Mouse (Mus musculus) neural tube, postnatal 0 days (tissue): ENCODE results near the gene B430218F22Rik. TPM values are rescaled to one million over a fixed set of nuclear protein-coding genes. Genes with fewer than 3 reads are reported as not detected.

Experiments
- polyA plus RNA-seq: library from polyadenylated mRNA; unstranded; fragments of >200 nt; fragmentation: Nextera tagmentation; extraction: Ambion mirVana; gene quantifications from 2 replicates; pipeline ENCODE4 v1.2.1, GENCODE M21; 2015

Gene B430218F22Rik
- 1.8 and 2.0 TPM in 2 replicates for polyA plus RNA-seq

DNA sequence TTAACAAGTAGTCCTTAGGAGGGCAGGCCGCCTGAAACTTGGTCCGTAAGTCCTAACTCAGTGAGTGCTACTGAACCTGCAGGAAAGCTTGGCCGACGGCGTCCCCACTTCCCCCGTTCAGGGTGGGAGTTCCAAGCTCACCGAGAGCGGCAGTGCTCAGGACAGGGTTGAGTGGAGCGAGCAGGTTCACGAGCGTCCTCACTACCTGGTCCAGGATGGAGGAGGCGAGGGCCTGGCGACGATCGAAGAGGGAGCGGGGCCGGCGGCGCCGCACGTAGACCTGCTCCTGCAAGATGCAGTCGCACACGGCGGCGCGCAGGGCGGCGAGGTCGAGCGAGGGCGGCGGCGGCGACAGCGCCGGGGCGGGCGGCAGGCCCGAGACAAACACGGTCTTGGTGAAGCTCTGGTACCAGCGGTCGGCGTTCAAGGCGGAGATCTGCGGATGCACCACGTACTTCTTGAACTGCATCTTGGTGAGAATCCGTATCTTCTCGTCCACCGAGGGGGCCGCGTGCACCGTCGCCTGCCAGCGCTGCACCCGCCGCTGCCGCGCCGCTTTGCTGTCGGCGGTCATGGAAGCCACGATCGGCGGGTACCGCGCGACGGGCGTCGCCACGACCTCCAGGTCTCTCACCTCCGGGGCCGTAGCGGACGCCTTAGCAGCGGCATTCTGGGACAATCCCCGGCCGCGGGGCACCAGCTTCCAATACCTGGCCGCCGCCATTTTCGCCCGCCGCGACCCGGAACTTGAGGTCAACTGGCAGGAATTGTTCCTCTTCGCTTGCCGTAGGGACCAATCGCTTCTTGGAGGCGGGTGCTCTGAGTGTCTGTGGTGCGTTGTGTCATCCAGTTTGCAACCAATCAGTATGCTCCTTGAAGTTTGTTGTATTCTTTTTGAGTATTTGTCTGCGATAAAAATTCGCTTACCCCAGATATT lies at the start of gene B430218F22Rik, which contains the start of gene Mrps30:
TSS of gene B430218F22Rik (plus strand) at position 120 of the 937 bp plus-strand sequence.
TSS of gene Mrps30 (minus strand) at position 742 of the 937 bp plus-strand sequence.

Other genes with a start within 250 kb of the B430218F22Rik start
- gene Mrps30, start 622 bp downstream of the B430218F22Rik start, polyA plus RNA-seq = 24.3 and 26.5 TPM in 2 replicates